Mouse (Mus musculus): Measurements from ENCODE around the gene Stk40. TPM values are rescaled to one million over a fixed set of nuclear protein-coding genes. Genes with fewer than 3 reads are reported as not detected.

The Stk40 gene
- polyA plus RNA-seq, 1 experiment from 2014 or later = 40.7 TPM

DNA sequence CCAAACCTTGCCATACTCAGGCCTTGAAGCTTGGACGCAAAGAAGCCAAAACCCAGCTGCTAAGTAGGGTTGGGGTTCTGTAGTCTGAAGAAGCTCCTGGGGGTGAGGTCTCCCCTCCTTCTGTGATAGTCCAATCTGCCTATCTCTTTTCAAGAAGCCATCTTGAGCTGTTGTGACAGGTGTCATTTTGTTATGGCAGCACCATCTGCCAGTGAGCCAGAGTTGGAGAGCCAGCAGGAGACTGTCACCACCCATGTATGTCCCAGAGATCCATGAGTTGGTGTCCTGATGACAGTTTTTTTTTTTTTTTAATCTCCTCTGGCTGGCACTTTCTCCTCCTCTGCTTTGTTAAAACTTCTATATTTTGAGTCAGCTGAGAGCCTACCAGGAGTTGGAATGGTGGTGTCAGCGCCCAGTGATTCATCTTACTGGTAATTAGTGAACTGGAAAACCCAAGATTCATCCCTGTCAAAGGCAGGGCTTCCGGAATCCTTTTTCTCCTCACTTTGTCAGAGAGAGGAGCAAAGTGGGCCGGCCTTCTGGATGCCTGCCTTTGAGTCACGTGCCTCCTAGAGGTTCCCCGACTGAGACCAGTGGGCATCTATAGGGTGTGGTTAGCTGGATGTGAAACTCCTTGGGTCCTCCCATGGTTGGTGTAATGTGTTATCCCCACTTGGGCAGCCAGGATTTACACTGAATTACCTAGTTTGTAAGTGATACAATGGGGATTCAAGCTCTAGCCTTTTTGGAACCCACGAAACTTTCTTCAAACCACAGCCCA, 1.5 kb upstream of the Stk40 start:
- 44% methylated on average over 7 of the region's 7 CpGs for WGBS
- H3K27me3 ChIP-seq = no peaks in the 10 kb centered on the region
- H3K4me3 ChIP-seq = no peak overlapping the region
- H3K36me3 ChIP-seq = 0 out of 2 replicates have a peak, but pooled peaks cover 7% of the 10 kb centered on the region
- H3K4me1 ChIP-seq = peaks cover 34% of the 10 kb centered on the region
- no peaks in the 10 kb centered on the region for H3K9me3 ChIP-seq
- peak overlapping the region; percentile 93 for H3K4me2 ChIP-seq
- no peak for ATAC-seq (ENCODE audit: borderline replicate concordance, extremely low read depth, low FRiP score, low TSS enrichment)
- no peak overlapping the region for H3K9ac ChIP-seq
- H3K27ac ChIP-seq = peak overlapping the region; percentile 91

DNA sequence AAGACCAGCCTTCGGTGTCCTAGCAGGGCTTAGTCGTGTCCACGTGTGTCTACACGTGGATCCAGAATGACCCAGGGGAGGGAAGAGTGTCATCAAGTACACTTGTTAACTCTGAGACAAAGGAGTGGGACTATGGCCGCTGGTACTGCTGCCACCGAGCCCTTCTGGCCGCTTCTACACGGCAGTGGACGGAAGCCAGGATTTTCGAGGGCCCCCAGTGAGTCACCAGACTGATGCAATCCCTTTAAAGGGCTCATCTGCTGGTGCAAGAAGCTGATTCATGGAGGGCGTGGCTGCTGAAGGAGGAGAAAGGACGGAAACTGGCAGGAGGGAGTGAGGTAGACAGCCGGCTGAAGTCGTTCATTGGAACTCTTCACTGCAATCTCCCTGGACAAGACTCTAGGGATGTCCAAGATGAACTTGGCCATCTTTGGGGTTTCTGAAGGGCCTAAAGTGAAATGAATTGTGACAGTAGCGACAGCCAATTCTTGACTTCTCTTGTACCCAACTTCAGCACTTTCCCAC, 638 bp upstream of the Stk40 start:
- peak; percentile 72 for ATAC-seq (ENCODE audit: borderline replicate concordance, extremely low read depth, low FRiP score, low TSS enrichment)
- Histone ChIP-seq H3K27ac (peak overlapping the region; percentile 91), H3K9me3 (no peaks in the 10 kb centered on the region), H3K4me1 (peaks cover 32% of the 10 kb centered on the region), H3K36me3 (0 out of 2 replicates have a peak, but pooled peaks cover 3% of the 10 kb centered on the region), H3K27me3 (no peaks in the 10 kb centered on the region), H3K9ac (peak overlapping the region; percentile 24), H3K4me2 (peak overlapping the region; percentile 93), H3K4me3 (peak overlapping the region; percentile 89)
- WGBS = 1% methylated on average over 15 of the region's 15 CpGs

DNA sequence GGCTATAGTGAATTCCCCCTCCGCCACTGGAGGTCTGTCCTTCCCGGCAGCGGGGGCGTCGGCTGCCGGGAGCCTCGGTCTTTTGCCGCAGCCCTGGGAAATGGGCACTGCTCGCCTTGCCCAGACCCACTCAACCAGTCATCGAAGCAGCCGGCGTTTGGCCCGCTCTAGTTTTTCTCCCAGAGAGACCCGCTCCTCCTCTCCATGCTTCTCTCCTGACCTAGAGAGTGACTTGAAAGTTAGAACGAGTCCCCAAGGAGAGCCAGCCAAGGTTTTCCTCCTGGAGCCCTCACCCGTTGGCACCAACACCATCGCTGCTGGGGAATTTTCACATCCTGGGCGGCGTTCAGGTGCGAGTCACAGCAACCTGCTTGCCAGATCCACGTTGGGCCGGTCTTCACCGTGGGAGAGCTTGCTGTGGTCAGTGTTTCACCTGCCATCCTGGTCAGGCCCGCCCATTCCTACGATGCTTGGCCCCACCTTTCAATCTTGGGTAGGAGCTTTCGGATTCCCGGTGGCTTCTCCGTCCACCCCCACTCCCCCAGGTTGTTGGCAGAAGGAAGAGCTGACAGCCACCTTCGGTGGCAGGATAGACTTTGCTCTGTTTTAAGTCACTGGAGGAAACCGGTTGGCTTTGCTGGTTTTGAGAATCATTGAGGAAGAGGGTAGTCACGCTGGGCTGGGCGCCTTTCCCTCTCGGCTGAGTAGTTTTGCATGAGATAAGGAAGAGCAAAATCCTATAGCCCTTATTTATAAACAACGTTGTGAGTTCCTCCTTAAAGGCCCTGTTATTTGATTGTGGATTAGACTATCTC, 711 bp downstream of the Stk40 start:
- Histone ChIP-seq H3K9ac (peak overlapping the region; percentile 75), H3K4me2 (peak overlapping the region; percentile 93), H3K4me1 (peaks cover 45% of the 10 kb centered on the region), H3K4me3 (peak overlapping the region; percentile 89), H3K36me3 (0 out of 2 replicates have a peak, but pooled peaks cover 3% of the 10 kb centered on the region), H3K27ac (peak overlapping the region; percentile 77), H3K27me3 (no peaks in the 10 kb centered on the region), H3K9me3 (no peaks in the 10 kb centered on the region)
- peak; percentile 7; the same call in 1 of the 2 replicates for ATAC-seq (ENCODE audit: borderline replicate concordance, extremely low read depth, low FRiP score, low TSS enrichment)
- 2% methylated on average over 34 of the region's 34 CpGs for WGBS

DNA sequence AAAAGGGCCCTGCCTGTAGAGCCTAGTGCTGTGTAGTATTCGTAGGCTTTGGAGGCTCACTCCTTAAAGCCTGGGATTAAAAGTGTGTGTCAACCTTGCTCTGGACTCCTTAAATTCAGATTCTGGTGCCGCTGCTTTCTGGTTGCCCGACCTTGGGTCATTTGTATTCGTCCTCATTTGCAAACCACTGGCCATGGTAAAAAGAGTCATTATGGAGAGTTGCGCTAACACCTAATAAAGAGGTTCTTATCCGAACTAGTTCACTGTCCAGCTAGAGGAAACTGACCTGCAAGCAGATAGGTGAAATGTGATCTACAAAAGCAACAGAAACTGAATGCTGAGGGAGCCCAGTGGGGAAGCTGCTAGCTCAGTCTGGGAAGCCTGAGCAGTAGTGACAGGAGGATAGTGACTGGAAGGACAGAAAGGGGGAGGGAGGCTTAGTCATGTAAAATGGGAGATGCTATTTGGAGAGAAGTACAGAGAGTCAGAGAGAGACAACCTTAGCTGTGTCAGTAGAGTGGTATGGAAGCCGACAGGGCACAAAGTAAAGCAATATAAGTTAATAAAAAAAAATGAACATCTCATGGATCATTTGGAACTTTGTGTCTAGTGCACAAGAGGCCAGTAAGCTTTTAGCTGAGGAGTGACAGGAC, 1.5 kb downstream of the Stk40 start:
- Histone ChIP-seq H3K27ac (no peak overlapping the region), H3K9me3 (no peaks in the 10 kb centered on the region), H3K36me3 (no peaks in the 10 kb centered on the region), H3K27me3 (no peaks in the 10 kb centered on the region), H3K4me2 (peak overlapping the region; percentile 93), H3K9ac (peak overlapping the region; percentile 75; the same call in 1 of the 2 replicates), H3K4me3 (peak overlapping the region; percentile 89), H3K4me1 (peaks cover 53% of the 10 kb centered on the region)
- 52% methylated on average over 7 of the region's 7 CpGs for WGBS
- no peak for ATAC-seq (ENCODE audit: borderline replicate concordance, extremely low read depth, low FRiP score, low TSS enrichment)

DNA sequence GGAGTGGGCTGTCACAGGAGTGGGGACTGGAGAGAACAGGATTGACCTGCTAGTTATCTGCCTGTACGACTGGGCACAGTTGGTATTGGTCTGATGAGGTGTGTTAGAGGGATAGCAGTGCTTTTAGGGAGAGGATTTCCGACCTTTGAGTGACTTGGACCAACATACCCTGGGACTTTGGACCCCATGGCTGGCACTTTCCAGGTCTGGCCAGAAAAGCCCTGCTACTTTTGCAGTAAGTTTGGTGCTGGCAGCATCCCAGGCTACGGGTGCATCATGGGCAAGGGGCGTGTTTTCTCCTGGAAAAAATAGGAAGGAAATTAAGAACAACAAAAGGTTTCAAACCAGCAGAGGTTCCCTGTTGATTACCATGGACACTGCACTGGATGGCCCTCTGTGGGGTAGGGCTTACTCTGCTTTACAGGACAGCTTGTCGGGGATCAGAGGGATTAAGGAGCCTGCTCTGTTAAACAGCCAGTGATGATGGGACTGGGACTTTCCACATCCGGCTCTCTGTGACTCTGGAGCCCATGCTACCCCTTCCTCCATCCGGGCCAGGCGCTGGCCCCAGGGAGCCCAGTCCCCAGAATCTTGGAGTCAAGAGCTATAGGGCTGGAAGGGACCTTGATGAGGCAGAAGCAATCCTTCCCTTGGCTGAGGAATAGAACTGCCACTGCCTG, 4.4 kb downstream of the Stk40 start:
- no peak for ATAC-seq (ENCODE audit: borderline replicate concordance, extremely low read depth, low FRiP score, low TSS enrichment)
- no peak overlapping the region for H3K9ac ChIP-seq
- H3K9me3 ChIP-seq = no peaks in the 10 kb centered on the region
- WGBS = 56% methylated on average over 8 of the region's 8 CpGs
- no peak overlapping the region for H3K4me2 ChIP-seq
- no peaks in the 10 kb centered on the region for H3K36me3 ChIP-seq
- H3K4me3 ChIP-seq = no peak overlapping the region
- peaks cover 65% of the 10 kb centered on the region for H3K4me1 ChIP-seq
- no peaks in the 10 kb centered on the region for H3K27me3 ChIP-seq
- no peak overlapping the region for H3K27ac ChIP-seq

DNA sequence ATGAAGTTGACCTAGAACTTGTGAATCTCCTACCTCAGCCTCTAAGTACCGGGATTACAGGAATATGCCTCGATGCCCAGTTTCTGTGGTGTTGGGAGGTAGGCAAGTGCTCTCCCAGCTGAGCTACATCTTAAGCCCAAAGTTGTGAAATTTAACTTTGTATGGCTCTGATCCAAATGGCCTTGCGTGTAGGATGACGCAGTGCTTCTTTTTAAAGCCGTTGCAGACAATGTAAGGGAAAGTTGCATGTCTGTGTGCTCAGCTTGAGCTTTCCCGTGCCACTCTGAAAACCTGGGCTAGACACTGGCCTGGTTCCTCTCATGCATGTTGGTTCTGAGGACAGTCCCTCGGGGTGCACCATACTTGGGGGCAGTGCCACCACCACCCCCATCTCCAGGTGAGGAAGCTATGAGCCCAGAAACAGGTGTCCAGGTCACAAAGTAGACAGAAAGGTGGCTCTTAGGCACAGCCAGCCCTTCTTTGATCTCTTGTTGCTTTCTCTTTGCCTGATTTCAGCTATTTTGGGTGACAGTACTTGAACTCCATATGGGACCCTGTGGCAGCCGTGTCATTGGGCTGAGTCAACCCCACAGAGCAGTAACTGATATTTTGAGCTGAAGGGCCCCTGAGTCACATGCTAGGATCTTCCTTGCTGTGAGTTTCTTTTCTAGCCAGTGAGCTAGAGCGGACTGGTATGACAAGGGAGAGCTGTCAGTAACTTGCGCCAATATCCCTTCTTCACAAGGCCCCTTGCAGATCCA, 6.0 kb downstream of the Stk40 start:
- no peak overlapping the region for H3K9ac ChIP-seq
- H3K9me3 ChIP-seq = no peaks in the 10 kb centered on the region
- H3K27me3 ChIP-seq = no peaks in the 10 kb centered on the region
- peak overlapping the region; percentile 93 for H3K27ac ChIP-seq
- no peak overlapping the region for H3K4me3 ChIP-seq
- peaks cover 70% of the 10 kb centered on the region for H3K4me1 ChIP-seq
- ATAC-seq (ENCODE audit: borderline replicate concordance, extremely low read depth, low FRiP score, low TSS enrichment) = no peak
- no peaks in the 10 kb centered on the region for H3K36me3 ChIP-seq
- WGBS = 45% methylated on average over 10 of the region's 10 CpGs
- H3K4me2 ChIP-seq = peak overlapping the region; percentile 41

DNA sequence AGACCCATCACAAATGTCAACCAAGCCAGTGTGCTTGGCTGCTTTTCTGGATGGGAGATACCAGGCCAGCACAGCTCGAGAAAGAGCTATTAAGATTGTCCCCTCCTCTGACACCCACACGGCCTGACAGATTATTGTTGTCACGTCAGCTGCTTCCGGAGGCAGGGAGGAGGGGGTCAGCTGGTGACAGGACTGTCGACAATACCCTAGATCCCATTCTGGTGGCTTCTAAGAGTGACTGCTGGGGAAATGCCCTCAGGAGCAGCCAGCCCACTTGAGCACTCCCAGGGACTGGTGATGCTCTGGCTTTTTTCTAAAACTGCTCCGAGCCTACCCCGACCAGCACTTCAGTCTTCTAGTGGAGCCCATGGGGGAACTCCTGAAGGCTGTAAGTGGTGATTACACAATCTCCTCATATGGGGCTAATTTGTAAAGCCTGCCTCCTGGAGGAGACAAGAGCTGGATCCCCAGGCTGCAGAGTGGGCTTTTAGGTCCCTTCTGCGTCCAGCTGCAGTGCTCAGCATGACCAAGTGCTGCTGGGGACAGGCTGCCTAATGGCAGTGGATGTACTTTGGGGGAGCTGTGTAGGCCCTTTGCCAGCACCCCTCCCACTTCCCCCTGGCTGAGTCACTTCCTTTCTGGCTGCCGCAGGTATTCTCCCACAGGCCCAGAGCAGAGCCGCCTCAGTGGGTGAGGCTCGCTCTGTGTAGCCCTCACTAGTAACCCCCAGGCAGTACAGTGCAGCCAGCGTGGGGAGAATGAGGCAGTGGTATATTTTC, 6.8 kb downstream of the Stk40 start:
- Histone ChIP-seq H3K27me3 (no peaks in the 10 kb centered on the region), H3K9ac (peak overlapping the region; percentile 20), H3K36me3 (no peaks in the 10 kb centered on the region), H3K27ac (peak overlapping the region; percentile 93), H3K4me1 (peaks cover 68% of the 10 kb centered on the region), H3K4me3 (0 out of 2 replicates have a peak overlapping the region, but pooled peaks have one; percentile 3), H3K9me3 (no peaks in the 10 kb centered on the region), H3K4me2 (peak overlapping the region; percentile 41)
- 2% methylated on average over 12 of the region's 12 CpGs for WGBS
- ATAC-seq (ENCODE audit: borderline replicate concordance, extremely low read depth, low FRiP score, low TSS enrichment) = peak; percentile 85

DNA sequence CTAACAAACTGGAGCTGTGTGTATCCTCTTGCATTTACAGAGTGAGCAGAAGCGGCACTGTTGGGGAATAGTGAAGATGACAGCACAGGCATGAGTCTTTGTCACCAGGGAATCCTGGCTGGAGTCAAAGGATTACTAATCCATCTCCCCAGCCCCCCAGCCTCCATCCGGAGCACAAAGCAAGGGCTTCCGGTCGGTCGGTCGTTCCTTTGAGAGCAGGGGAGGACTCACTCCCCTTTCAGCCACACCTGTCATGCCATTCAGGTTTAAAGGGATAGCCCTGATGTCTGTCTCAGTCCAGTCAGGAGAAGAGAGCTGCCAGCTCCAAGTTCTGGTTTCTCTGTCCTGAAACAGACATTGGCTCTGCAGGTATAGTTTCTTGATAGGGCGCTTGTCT, 7.4 kb downstream of the Stk40 start:
- peak overlapping the region; percentile 41 for H3K4me2 ChIP-seq
- peak overlapping the region; percentile 93 for H3K27ac ChIP-seq
- ATAC-seq (ENCODE audit: borderline replicate concordance, extremely low read depth, low FRiP score, low TSS enrichment) = no peak
- peak overlapping the region; percentile 20 for H3K9ac ChIP-seq
- 18% methylated on average over 7 of the region's 7 CpGs for WGBS
- no peaks in the 10 kb centered on the region for H3K9me3 ChIP-seq
- no peaks in the 10 kb centered on the region for H3K36me3 ChIP-seq
- peaks cover 68% of the 10 kb centered on the region for H3K4me1 ChIP-seq
- no peaks in the 10 kb centered on the region for H3K27me3 ChIP-seq
- H3K4me3 ChIP-seq = 0 out of 2 replicates have a peak overlapping the region, but pooled peaks have one; percentile 3

DNA sequence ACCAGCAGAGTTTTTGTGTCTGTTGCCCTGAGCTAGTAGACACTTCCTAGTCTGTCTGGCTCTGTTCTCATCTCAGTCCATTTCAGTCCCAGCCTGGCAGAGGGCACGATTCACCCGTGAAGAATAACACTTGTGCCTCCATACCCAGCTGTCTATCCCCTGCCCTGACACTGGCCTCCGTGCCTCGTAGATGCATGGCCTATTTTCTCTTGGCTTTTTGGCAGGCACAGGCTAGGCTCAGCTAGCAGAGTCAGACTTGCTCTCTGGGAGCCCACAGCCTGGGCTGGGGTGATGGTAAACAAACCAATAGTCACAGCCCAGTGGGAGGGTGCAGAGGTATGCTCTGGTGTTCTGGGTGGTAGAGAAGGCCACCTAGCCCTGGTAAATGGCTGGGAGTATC, 9.5 kb downstream of the Stk40 start:
- no peaks in the 10 kb centered on the region for H3K27me3 ChIP-seq
- H3K4me2 ChIP-seq = no peak overlapping the region
- ATAC-seq (ENCODE audit: borderline replicate concordance, extremely low read depth, low FRiP score, low TSS enrichment) = no peak
- no peaks in the 10 kb centered on the region for H3K9me3 ChIP-seq
- no peak overlapping the region for H3K9ac ChIP-seq
- 64% methylated on average over 4 of the region's 4 CpGs for WGBS
- H3K4me3 ChIP-seq = no peak overlapping the region
- H3K4me1 ChIP-seq = peaks cover 79% of the 10 kb centered on the region
- H3K27ac ChIP-seq = no peak overlapping the region
- no peaks in the 10 kb centered on the region for H3K36me3 ChIP-seq

DNA sequence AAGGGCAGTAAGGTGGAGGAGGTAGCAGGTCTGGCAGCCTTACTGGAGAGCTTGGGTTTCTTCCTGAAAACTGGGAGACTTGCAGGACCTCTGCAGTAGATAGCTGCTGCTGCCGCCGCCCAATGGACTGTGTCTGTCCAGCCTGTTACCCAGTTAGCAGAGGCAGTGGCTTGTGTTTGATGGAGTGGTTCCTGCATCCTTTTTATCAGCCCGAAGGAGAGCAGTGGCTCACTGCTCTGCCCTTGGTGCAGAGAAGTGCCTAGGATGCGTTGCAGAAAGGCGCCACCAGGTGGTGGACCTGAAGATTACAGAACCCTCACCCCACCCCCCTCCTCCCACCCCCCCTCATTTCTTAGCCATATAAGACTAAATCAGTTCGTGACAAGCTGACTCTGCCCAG, 10.2 kb downstream of the Stk40 start:
- H3K36me3 ChIP-seq = no peaks in the 10 kb centered on the region; the same call in 1 of the 2 replicates
- H3K4me2 ChIP-seq = no peak overlapping the region
- no peak for ATAC-seq (ENCODE audit: borderline replicate concordance, extremely low read depth, low FRiP score, low TSS enrichment)
- no peaks in the 10 kb centered on the region for H3K27me3 ChIP-seq
- H3K9me3 ChIP-seq = no peaks in the 10 kb centered on the region
- no peak overlapping the region for H3K4me3 ChIP-seq
- H3K4me1 ChIP-seq = peaks cover 78% of the 10 kb centered on the region
- H3K27ac ChIP-seq = no peak overlapping the region
- 22% methylated on average over 6 of the region's 6 CpGs for WGBS
- H3K9ac ChIP-seq = no peak overlapping the region

All from lung, embryonic 15.5 days (tissue).